Mouse (Mus musculus) bone marrow, adult 2 months (tissue): ENCODE data around the gene Scd2.

Experiments used
- CTCF ChIP-seq: fragments of 200-500 bp; IDR thresholded peaks from 2 replicates; pipeline ENCODE4 v1.5.1; 2011; ENCODE audit warnings: low read length, control low read depth; ENCODE audit not compliant: control insufficient read depth, insufficient read depth
- POLR2A ChIP-seq: fragments of 200-500 bp; IDR thresholded peaks from 2 replicates; pipeline ENCODE4 v1.6.1; 2011; ENCODE audit warnings: low read depth, mild to moderate bottlenecking, control low read depth, low read length, borderline replicate concordance; ENCODE audit not compliant: control insufficient read depth

- TF ChIP-seq POLR2A (no peak), CTCF (no peak)
Measured at GRCm38 (mm10) chr19:44247281-44248080, 46.0 kb upstream of the Scd2 start.
